Mouse (Mus musculus) urinary bladder, postnatal 25 days (tissue): Measurements from ENCODE around the gene A030003K21Rik.
"Not testable (repeated sequence)": the region's sequence is repeated elsewhere in the genome, so short reads cannot be mapped to it uniquely, and the experiment has no call there.

Experiments used
- DNase-seq: peaks from one replicate; pipeline ENCODE4 v3.0.0; 2022; ENCODE audit warnings: low spot score

A030003K21Rik gene

DNA sequence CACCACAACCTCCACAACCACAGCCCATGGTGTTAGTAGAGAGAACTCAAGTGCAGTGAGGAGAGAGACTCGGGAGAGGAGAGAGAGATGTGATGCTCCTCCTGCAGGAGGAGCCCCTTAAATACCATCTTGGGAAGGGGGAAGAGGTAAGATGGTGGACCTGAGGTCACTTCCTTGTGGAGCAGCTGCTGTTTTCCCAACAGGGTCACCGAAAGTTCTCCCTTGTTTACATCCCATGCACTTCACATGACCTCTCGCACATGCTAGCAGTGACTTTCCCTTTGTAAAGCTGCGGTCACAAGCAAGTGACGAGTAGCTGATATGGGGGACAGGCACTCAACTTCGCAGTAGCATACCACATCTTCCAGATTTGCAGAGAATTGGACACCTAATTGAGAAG is at the start of gene A030003K21Rik:
A030003K21Rik (minus strand) TSS at position 94 of the 400 bp plus-strand sequence.
- DNase-seq = not testable (repeated sequence)

DNA sequence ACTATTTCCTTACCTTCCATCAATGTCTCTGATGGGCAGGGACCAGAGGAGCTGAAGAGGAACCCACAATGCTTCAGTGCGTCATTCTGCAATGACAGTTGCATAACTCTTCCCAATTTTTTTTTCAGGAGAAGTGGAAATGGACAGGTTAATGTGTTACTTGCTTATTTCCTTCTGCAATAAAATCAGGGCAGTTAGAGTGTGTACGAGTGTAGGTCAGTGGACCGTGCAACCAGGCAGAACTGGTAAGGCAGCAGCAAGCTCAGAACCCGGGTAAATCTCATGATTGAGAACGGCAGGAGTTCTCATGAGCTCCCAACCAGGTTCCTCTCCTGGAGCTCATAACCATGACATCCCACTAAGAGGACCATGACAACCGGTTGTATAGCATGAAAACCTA is 48.9 kb upstream of the A030003K21Rik start:
- no peak for DNase-seq

DNA sequence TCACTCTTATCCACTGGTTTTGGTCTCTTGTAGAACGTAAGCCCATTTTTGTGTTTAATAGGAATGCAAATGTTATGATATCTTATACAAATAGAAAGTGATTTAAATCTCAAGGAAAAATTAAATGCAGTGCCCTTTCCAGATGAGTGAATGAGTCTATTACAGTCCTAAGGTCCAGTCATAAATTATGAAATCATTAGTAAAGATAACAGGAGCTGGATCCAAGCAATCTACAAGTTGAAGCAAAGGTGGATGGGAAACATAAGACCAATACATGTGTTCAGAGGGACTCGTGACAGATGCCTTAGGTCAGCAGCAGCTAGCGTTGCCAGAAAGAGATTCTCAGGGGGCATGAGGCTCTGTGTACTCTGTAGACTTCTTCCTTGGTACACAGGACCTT is 48.4 kb upstream of the A030003K21Rik start:
- DNase-seq = no peak

DNA sequence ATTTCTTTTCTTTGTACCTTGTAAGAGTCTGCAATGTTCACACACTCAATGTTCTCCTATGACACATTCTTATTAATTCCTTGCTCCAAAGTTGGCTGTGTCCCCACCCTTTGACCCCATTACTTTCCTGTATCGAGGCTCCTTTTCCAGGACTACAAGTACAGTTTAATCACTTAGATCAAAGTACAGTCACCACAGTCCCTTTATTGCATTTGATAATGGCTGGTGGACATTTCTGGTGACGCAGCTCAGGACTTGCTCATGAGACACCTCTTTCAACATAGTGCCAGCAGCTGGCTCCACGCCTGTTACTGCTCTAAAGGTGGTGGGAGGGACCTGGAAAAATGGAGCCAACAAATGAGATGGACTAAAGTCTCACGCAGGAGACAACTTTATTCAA is 47.9 kb upstream of the A030003K21Rik start:
- no peak for DNase-seq

DNA sequence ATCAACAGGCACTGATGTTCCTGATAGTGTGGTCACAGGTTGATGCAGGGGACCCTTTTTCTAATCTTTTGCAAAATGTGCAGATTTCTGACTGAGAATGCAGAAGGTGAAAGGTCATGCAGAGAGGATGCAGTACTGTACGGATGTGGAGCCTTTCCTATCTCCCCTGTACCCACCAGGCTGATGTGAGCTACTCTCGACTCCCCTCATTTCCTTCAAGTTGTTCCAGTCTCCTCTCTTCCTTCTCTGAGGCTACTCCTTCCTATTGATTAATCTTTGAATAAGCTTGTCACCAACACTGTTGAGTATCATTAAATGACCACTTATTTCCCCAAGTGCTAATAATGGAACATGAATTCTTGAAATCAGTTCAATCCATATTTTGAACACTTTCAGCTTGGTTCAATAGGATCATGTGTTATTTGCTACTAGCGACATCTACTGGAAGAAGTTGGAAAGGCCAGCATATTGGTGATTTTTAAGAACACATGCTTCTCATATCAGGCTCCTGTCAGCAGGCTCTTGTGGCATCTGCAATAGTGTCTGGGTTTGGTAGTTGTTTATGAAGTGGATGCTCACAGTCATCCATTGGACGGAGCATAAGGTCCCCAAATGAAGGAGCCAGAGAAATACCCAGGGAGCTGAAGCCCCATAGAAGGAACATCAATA is 44.5 kb upstream of the A030003K21Rik start:
- DNase-seq = peak; percentile 28

DNA sequence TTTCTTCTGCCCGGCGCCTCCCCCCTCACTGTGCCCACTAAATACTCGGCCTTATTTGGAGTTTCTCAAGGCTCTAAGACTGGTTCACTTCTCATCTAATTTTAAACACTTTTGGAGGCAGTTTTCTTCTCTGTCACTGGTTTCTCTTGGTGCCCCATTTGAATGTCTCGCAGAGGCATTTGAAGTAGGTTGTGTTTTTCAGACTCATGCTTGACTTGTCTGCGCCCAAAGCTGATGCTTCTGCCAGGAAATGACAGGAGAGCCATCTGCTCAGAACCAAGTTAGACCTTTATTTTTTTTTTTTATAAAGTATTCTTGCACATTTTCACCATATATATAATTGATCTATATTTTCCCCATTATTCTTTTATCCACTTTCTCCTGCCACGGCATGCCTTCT is 43.5 kb upstream of the A030003K21Rik start:
- DNase-seq = no peak

DNA sequence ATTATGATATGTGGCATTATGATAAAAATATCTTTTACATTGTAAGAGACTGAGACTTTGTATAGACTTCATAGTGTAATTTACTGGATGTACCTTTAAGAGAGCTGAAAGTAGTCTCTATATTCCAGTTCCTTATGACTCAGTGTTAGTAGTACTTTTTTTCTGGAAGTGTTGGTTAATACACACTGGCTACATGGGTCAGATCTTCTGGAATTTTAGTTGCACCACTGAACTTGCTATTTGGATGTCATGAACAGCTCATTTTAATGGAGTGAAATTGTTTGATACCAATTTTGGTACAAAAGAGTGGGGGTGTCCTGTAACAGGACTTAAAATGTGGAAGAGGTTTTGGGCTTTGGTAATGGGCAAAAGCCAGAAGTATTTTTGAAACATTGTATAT is 34.7 kb upstream of the A030003K21Rik start:
- no peak for DNase-seq

DNA sequence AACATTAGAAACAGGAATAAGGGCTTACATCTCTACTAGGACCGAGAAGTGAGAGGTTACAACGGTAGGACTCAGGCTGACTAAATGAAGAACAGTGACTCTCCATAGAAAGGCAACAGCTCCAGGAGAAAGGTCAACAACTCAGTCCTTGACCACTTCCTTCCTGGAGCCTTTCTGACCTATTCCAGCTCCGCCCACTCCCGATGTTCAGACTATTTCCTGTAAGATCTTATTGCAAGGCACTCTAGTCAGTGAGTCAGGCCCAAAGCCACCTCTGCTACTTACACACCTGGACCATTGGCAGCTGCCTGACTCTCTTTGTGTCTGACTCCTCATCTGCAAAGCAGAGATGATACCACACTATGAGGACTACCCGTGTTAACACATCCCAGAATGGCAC is 32.6 kb upstream of the A030003K21Rik start:
- DNase-seq = no peak

DNA sequence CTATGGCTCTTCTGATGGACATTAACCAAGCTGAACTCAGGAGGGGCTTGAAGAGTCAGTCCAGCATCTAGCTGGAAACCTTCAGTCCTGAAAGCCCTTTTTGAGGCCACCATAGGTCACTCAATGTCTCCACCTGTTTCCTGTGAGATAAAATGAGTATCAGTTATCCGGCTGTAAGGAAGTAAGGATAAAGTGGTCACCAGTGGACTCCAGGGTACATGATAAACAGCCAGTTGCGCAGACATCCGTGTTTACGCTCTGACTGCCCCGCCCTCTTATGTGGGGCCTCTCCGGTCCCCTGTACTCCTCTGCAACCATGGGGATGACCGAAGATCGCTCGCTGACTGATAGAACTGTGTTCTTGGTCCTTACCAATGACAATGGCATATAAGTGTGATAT is 31.2 kb upstream of the A030003K21Rik start:
- no peak for DNase-seq

DNA sequence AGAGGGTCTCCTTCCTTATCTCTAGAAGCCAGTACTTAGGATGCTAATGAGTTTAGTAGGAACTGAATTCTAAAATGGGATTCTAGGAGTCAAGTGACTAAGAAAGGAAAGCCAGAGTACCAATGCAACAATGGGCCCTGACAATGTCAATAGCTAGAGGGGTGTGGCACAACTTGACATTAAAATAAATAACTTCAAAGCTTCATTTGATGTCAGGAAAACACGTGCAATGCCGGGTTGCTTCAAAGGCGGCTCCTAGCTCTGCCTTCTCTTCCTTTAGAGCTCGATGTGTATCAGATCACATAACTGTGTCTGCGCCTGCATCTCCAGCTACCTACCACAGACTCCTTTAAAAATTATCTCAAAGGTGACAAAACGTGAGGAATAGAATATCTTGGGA is 30.7 kb upstream of the A030003K21Rik start:
- DNase-seq = no peak

DNA sequence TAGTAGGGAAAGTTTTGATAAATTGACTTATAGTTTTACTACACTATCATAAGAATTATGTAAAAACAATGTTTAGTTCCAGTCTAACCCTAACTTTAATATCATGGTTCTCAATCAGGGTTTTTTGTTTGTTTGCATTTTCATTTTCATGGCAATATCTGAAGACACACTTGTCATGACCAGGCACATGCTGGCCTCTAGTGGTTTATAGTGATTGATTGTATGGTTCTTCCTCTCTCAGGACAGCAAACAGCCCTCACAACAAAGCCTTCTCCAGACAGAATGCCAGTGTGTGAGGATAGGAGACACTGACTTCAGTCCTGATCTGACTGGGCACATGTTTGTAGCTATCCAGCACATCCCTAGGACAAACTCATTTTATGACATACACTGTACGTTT is 30.1 kb upstream of the A030003K21Rik start:
- no peak for DNase-seq

DNA sequence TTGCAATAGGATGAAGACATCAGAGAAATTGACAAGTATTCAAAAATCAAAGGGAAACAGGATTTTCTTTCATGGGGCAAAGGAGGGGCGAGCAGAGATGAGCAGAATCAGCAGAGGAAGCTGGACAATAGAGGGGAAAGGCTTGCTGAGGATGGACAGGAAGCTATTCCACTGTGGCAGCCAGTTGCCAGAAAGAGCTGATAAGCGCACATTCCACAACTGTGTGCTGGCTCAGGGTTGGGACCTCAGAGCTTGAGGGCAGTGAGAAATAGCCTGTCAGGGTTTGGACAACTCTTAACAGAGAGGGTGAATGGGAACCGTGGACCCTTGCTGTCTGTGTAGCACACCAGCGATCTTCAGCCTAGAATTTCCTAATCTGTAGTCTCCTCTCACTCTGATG is 28.9 kb upstream of the A030003K21Rik start:
- DNase-seq = no peak

DNA sequence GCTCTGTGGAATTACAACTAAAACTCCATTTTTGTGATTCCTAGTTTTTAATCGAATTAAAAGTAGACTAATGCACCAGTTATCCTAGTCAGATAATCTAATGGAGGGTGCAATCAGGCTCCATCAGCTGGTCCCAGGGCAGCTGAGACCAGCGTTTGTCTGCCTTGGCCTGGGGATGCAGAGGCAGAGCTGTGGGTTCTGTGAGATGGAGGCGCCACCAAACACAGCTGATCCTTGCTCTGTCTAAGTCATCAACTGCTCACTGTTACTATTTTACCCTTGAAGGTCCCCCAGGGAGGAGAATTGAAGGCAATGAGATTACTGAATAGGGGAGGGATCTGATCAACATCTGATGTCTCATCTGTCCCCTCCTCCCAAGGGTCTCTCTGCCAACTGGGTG is 23.2 kb upstream of the A030003K21Rik start:
- no peak for DNase-seq

DNA sequence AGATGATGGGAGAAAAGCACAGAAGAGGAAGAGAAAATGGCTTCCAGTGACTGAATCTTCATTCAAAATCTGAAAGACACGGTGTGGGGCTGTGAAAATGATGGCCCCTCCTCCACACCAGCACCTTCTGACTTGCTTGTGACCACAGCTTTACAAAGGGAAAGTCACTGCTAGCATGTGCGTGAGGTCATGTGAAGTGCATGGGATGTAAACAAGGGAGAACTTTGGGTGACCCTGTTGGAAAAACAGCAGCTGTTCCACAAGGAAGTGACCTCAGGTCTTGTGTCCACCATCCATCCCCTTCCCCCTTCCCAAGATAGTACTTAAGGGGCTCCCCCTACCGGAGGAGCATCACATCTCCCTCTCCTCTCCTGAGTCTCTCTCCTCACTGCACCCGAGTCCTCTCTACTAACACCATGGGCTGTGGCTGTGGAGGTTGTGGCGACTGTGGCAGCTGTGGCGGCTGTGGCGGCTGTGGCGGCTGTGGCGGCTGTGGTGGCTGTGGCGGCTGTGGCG is 16.7 kb upstream of the A030003K21Rik start, which contains the start of gene Gm47955:
Gm47955 (plus strand) TSS at position 417 of the 516 bp plus-strand sequence.
- DNase-seq = no peak

DNA sequence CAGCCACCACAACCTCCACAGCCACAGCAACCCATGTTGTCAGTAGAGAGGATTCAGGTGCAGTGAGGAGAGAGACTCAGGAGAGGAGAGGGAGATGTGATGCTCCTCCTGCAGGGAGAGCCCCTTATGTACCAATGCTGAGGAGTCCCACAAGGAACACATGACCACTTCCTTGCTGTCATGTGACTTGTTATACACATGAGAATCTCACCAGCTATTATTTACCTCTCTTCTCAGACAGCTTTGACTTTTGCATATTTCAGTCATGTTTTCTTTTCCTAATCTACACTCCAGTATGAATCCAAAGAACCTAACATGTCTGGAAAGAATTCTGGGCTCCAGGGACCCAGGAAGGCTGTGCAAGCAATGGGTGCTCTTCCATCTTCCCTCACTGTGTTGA is 12.7 kb upstream of the A030003K21Rik start, which contains the start of gene Gm7544:
Gm7544 (minus strand) TSS at position 101 of the 400 bp plus-strand sequence.
- DNase-seq = not testable (repeated sequence)

DNA sequence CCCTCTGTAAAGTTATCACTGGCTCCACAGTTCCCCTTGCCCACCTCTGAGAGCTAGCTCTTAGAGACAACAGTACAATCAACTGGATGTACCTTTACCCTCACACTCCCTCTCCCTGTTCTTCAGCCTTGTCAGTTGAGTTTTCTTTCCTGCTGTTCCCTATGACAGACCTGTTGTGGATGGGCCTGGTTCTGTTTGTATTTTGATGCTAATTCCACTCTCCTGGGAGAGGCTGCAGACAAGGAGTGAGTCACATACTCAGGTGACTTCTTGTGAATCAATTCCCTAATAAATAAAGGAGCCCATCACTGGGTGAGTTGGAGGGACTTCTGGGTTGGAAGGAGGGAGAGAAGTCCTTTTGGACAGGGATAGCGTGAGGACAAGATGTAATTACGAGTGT is 5.4 kb upstream of the A030003K21Rik start:
- no peak for DNase-seq

DNA sequence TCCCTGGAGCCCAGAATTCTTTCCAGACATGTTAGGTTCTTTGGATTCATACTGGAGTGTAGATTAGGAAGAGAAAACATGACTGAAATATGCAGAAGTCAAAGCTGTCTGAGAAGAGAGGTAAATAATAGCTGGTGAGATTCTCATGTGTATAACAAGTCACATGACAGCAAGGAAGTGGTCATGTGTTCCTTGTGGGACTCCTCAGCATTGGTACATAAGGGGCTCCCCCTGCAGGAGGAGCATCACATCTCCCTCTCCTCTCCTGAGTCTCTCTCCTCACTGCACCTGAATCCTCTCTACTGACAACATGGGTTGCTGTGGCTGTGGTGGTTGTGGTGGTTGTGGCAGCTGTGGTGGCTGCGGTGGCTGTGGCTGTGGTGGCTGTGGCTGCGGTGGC is 2.8 kb upstream of the A030003K21Rik start:
- DNase-seq = not testable (repeated sequence)

DNA sequence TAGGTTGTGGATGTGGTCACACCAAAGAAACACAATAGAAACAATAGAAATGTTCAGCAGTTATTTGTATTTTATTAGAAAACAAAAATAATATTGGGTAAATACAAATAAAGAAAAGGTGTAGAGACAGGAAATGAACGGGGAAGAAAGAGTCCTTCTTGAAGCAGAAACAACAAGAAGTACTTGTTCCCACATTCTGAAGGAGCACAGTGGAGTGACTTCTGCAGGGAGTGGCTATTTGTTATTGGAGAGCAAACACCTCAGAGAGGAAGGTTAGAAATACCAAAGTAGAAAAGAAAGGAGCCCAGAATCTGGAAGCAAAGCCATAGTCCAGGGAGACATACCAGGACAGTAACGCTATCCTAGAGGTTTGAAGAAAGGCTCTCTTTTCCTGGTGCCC is 683 bp downstream of the A030003K21Rik start:
- not testable (repeated sequence) for DNase-seq

DNA sequence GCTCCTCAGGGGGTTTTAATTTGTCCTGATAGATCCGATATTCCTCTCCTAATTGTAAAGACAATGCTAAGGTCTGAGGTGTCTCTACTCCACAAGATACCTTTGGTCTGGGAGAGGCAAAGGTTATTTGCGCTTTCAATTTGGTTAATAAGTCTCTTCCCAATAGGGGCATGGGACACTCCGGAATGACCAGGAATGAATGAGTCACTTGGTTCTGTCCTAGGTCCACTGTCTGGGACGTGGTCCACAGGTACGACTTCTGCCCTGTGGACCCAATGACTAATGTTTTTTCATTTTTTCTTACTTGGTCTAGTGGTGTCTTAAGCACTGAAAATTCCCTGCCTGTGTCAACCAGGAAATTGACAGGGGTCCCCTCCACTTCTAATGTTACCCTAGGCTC is 4.5 kb downstream of the A030003K21Rik start:
- DNase-seq = no peak

DNA sequence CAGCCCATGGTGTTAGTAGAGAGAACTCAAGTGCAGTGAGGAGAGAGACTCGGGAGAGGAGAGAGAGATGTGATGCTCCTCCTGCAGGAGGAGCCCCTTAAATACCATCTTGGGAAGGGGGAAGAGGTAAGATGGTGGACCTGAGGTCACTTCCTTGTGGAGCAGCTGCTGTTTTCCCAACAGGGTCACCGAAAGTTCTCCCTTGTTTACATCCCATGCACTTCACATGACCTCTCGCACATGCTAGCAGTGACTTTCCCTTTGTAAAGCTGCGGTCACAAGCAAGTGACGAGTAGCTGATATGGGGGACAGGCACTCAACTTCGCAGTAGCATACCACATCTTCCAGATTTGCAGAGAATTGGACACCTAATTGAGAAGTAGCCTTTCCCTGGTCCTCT is 11.9 kb downstream of the A030003K21Rik start, which contains the start of gene Gm6217:
Gm6217 (minus strand) TSS at position 74 of the 400 bp plus-strand sequence.
- not testable (repeated sequence) for DNase-seq

DNA sequence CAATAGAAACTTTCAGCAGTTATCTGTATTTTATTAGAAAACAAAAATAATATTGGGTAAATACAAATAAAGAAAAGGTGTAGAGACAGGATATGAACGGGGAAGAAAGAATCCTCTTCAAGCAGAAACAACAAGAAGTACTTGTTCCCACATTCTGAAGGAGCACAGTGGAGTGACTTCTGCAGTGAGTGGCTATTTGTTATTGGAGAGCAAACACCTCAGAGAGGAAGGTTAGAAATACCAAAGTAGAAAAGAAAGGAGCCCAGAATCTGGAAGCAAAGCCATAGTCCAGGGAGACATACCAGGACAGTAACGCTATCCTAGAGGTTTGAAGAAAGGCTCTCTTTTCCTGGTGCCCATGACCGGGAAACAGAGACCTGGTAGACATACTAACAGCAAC is 12.6 kb downstream of the A030003K21Rik start:
- not testable (repeated sequence) for DNase-seq

DNA sequence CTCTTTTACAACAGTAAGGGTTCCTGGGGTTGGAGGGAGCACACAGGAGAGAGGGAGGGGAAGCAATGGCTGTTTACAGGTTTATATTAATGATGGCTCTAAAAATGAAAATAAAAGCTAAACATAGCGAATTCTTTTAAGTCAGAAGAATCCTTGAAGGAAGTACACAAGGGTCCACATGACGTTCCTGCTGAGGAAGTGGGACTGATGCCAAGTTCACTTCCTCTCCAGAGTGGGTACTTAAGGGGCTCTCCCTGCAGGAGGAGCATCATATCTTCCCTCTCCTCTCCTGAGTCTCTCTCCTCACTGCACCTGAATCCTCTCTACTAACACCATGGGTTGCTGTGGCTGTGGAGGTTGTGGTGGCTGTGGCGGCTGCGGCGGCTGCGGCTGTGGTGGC is 18.5 kb downstream of the A030003K21Rik start, which contains the start of gene A030014E15Rik:
A030014E15Rik (plus strand) TSS at position 268 of the 400 bp plus-strand sequence.
- DNase-seq = no peak

DNA sequence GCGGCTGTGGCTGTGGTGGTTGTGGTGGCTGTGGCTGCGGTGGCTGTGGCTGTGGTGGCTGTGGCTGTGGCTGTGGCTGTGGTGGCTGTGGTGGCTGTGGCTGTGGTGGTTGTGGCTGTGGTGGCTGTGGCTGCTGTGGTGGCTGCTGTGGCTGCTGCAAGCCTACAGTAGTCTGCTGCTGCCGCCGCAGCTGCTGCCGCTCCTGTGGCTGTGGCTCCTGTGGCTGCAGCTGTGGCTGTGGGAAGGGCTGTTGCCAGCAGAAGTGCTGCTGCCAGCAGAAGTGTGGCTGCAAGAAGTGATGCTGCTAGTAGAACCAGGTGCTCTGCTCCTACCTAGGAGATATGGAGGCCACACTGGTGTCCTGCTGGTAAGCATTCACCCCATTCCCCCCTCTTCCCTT is 29.8 kb downstream of the A030003K21Rik start:
- not testable (repeated sequence) for DNase-seq

DNA sequence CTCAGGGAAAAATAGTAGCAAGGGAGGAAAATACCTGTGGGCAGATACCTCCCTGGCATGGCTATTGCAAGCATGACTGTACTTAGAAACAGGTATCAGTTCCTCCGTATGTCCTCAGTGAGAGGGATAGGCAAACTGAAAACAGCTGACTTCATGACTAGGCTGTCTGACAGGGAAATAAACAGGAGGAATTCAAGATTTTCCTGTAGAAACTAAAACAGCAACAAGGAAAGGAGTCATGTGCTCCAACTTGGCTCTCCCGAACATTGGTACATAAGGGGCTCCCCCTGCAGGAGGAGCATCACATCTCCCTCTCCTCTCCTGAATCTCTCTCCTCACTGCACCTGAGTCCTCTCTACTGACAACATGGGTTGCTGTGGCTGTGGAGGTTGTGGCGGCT is 30.2 kb downstream of the A030003K21Rik start, which contains the start of gene A030005L19Rik:
A030005L19Rik (plus strand) TSS at position 301 of the 400 bp plus-strand sequence.
- no peak for DNase-seq
